Mouse (Mus musculus): Measurements from ENCODE around the gene Magea3.
"Not testable (repeated sequence)": the region's sequence is repeated elsewhere in the genome, so short reads cannot be mapped to it uniquely, and the experiment has no call there.

The Magea3 gene

DNA sequence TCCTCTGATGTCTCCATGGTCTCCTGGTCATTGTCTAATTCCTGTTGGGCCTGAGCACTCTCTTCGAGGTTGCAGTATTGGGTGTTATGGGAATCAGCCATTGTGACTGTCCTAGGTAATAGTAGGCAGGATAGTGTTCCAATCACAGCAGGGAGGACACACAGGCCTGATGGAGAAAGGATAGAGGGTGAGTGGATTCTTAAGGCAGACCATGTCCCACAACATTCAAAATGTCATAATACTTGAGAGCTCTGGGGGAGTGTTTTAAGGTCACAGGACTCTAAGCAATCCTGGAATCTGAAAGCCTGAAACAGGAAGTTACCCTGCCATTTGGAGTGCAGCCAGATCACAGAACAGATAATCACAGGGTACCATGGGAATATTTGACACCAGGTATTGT, at the start of gene Magea3:
Gene Magea3, minus strand, starts transcription at position 101 of the 400 bp plus-strand sequence.
- not testable (repeated sequence) for DNase-seq (ENCODE audit: extremely low read depth, insufficient read length, low spot score)

GRCm38 (mm10) chrX:154995750-154996149, 46.4 kb upstream of the Magea3 start, which contains the start of gene Magea8:
TSS of gene Magea8 (minus strand) at chrX:154995850.
- DNase-seq (ENCODE audit: extremely low read depth, insufficient read length, low spot score), result not testable (repeated sequence)

DNA sequence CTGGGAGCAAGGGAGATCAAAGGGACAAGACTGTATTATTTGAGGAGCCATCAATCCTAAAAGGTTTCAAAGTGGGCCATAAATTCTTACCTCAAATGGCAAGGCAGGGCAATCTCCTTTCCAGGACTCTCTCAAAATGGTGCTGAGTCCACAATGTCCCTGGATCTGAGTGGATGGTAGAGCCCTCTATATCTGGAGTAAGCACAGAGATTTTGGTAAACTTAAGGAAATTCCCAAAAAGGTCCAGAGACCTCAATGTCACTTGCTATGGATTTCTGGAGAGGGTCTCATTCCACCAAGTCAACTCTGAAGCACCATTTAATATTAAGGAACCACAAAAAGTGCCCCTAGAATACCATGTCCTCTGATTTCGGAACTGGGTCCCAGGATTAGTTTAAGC, 13.4 kb downstream of the Magea3 start, which contains the start of gene Magea6:
Gene Magea6, minus strand, starts transcription at position 101 of the 400 bp plus-strand sequence.
- DNase-seq (ENCODE audit: extremely low read depth, insufficient read length, low spot score), result not testable (repeated sequence)

Measured in 3134 (cell line).